In the genomic region with DNA sequence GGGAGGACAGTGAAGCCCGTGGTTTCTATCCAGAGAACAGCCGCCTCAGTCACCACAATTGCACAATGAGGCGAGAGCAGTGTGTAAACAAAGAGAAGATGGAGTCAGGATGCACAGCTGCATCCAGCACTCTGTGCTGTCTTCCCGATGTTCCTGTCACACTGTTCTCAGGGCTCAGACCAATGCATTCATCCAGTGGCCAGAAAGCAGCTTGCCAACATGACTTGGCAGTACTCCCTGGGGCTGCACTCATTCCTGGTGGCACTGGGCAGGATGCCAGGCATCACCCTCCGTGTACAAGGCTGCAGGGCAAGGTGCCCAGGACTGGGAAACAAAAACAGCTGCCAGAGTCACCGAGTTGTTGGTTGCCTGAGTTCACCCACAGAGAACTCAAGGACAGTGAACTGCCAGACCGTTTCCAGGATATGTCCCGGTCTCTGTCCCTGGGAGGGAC, we compare ENCODE assay signal across 9 mouse cellular contexts.
DNase-seq lines count a peak whose midpoint lies in the region; ATAC-seq and TF ChIP-seq lines count a peak whose summit lies in the region.
"Had no signal": no experiment of that assay in that cellular context is flagged by ENCODE, and none has a peak within 500 bp of the region (broad histone marks: within the 10 kb centered on the region; RNA-seq: fewer than 3 reads in every experiment).

No protein-coding gene starts in this region.

- no peak for DNase-seq in midbrain, embryonic 10.5 days (ENCODE audit: low spot score)
- peak; percentile 65 to 83 for DNase-seq in cerebellum, postnatal 25 days
- DNase-seq in layer of hippocampus, postnatal 14 days (ENCODE audit: low spot score in 2 of 2) = peak; percentile 91 to 95
- peak; percentile 44 for DNase-seq in stomach, postnatal 0 days (ENCODE audit: low spot score)
- no peak for DNase-seq in T-cell, adult 2 months (ENCODE audit: low spot score)

- 66% methylated on average over 8 of the region's 8 CpGs for WGBS in midbrain, embryonic 13.5 days
- 82% methylated on average over 8 of the region's 8 CpGs for WGBS in midbrain, embryonic 10.5 days
- 41% methylated on average over 8 of the region's 8 CpGs for WGBS in heart, embryonic 14.5 days
- WGBS in stomach, postnatal 0 days = 42% methylated on average over 8 of the region's 8 CpGs

- no peak for TF ChIP-seq EP300 in stomach, postnatal 0 days (optimal IDR thresholded peaks at IDR 0.05)

- H3K4me1 ChIP-seq in midbrain, embryonic 13.5 days (replicated peaks) = no peaks in the 10 kb centered on the region
- H3K4me1 ChIP-seq in midbrain, embryonic 10.5 days = no peaks in the 10 kb centered on the region
- H3K4me1 ChIP-seq in heart, embryonic 14.5 days (ENCODE audit: control insufficient read depth in 2 of 2, insufficient read depth in 2 of 2, low read length in 2 of 2) = peaks cover 5 to 10% of the 10 kb centered on the region in 2 experiments; a peak in 3 of 4 replicates
- no peaks in the 10 kb centered on the region for H3K4me1 ChIP-seq in stomach, postnatal 0 days (replicated peaks; ENCODE audit: control insufficient read depth, insufficient read depth)
- H3K4me1 ChIP-seq: limb, embryonic 12.5 days had no signal

- peak; percentile 84 for ATAC-seq in midbrain, embryonic 13.5 days
- ATAC-seq in heart, embryonic 14.5 days (ENCODE audit: insufficient number of reproducible peaks, insufficient read depth, low FRiP score, low read depth) = peak; percentile 84
- 0 out of 2 replicates have a peak, but pooled peaks have one; percentile 30 for ATAC-seq in megakaryocyte-erythroid progenitor cell, adult 5-6 weeks (replicated peaks; ENCODE audit: low FRiP score, low TSS enrichment, poor library complexity, severe bottlenecking)
- peak; percentile 59; the same call in 1 of the 2 replicates for ATAC-seq in stomach, postnatal 0 days (ENCODE audit: low FRiP score, low TSS enrichment)

- H3K9ac ChIP-seq in midbrain, embryonic 13.5 days (replicated peaks) = no peak overlapping the region
- no peak overlapping the region for H3K9ac ChIP-seq in heart, embryonic 14.5 days (ENCODE audit: low read length)
- no peak overlapping the region for H3K9ac ChIP-seq in stomach, postnatal 0 days (ENCODE audit: low read length)
- H3K9ac ChIP-seq: limb, embryonic 12.5 days had no signal

- no peaks in the 10 kb centered on the region for H3K27me3 ChIP-seq in midbrain, embryonic 13.5 days
- H3K27me3 ChIP-seq in midbrain, embryonic 10.5 days (ENCODE audit: low read depth, poor library complexity, severe bottlenecking) = no peaks in the 10 kb centered on the region
- H3K27me3 ChIP-seq in heart, embryonic 14.5 days (ENCODE audit: control insufficient read depth, insufficient read depth, low read length) = no peaks in the 10 kb centered on the region
- no peaks in the 10 kb centered on the region for H3K27me3 ChIP-seq in stomach, postnatal 0 days (ENCODE audit: control insufficient read depth, insufficient read depth, low read length)
- H3K27me3 ChIP-seq: limb, embryonic 12.5 days had no signal

- H3K4me3 ChIP-seq in midbrain, embryonic 13.5 days (replicated peaks) = no peak overlapping the region
- H3K4me3 ChIP-seq in midbrain, embryonic 10.5 days = no peak overlapping the region
- H3K4me3 ChIP-seq in heart, embryonic 14.5 days (ENCODE audit: control insufficient read depth in 1 of 2, insufficient read depth in 1 of 2, low read depth in 1 of 2, low read length in 2 of 2) = no peak overlapping the region
- H3K4me3 ChIP-seq in stomach, postnatal 0 days (ENCODE audit: low read depth, low read length) = no peak overlapping the region
- H3K4me3 ChIP-seq: limb, embryonic 12.5 days had no signal

- TF ChIP-seq CTCF in stomach, postnatal 0 days (IDR thresholded peaks at IDR 0.05; ENCODE audit: low read depth) = no peak

- no peaks in the 10 kb centered on the region for H3K9me3 ChIP-seq in midbrain, embryonic 13.5 days
- H3K9me3 ChIP-seq in midbrain, embryonic 10.5 days (replicated peaks) = no peaks in the 10 kb centered on the region
- no peaks in the 10 kb centered on the region for H3K9me3 ChIP-seq in heart, embryonic 14.5 days (ENCODE audit: control insufficient read depth, low read length)
- H3K9me3 ChIP-seq in stomach, postnatal 0 days (ENCODE audit: control insufficient read depth, low read length) = no peaks in the 10 kb centered on the region
- H3K9me3 ChIP-seq: limb, embryonic 12.5 days had no signal

- H3K4me2 ChIP-seq in midbrain, embryonic 13.5 days (replicated peaks) = no peak overlapping the region
- H3K4me2 ChIP-seq in heart, embryonic 14.5 days (ENCODE audit: low read length) = no peak overlapping the region
- no peak overlapping the region for H3K4me2 ChIP-seq in stomach, postnatal 0 days (replicated peaks; ENCODE audit: low read depth)
- H3K4me2 ChIP-seq: limb, embryonic 12.5 days had no signal

- H3K36me3 ChIP-seq in midbrain, embryonic 13.5 days = no peaks in the 10 kb centered on the region
- H3K36me3 ChIP-seq in midbrain, embryonic 10.5 days = no peaks in the 10 kb centered on the region
- no peaks in the 10 kb centered on the region for H3K36me3 ChIP-seq in heart, embryonic 14.5 days (ENCODE audit: control insufficient read depth, insufficient read depth, low read length)
- H3K36me3 ChIP-seq in stomach, postnatal 0 days (ENCODE audit: control insufficient read depth, insufficient read depth, low read length) = no peaks in the 10 kb centered on the region
- H3K36me3 ChIP-seq: limb, embryonic 12.5 days had no signal

- no peak overlapping the region for H3K27ac ChIP-seq in midbrain, embryonic 13.5 days
- no peak overlapping the region for H3K27ac ChIP-seq in midbrain, embryonic 10.5 days (replicated peaks)
- peak overlapping the region; percentile 29 to 62; a peak in 3 of 4 replicates for H3K27ac ChIP-seq in heart, embryonic 14.5 days (replicated peaks in 1 of 2; ENCODE audit: control insufficient read depth in 1 of 2, insufficient read depth in 1 of 2, low read depth in 2 of 2, low read length in 2 of 2)
- H3K27ac ChIP-seq in stomach, postnatal 0 days (replicated peaks) = no peak overlapping the region
- H3K27ac ChIP-seq: limb, embryonic 12.5 days had no signal

Comparison
In these comparisons a context has a peak if more than half of its experiments do, and no peak if none do; other contexts are left out.
1. ATAC-seq: peak in every context shown above with its lines; median percentile 84 in midbrain, embryonic 13.5 days; 84 in heart, embryonic 14.5 days; 59 in stomach, postnatal 0 days; 30 in megakaryocyte-erythroid progenitor cell, adult 5-6 weeks.
2. H3K27ac ChIP-seq: peak in heart, embryonic 14.5 days (2 of 2); none in midbrain, embryonic 13.5 days (single experiment), midbrain, embryonic 10.5 days (single experiment) and stomach, postnatal 0 days (single experiment).
3. DNase-seq: peak in cerebellum, postnatal 25 days (2 of 2), layer of hippocampus, postnatal 14 days (2 of 2) and stomach, postnatal 0 days (single experiment); none in midbrain, embryonic 10.5 days (single experiment) and T-cell, adult 2 months (single experiment).